Mouse (Mus musculus) CD4-positive helper T cell, adult 2 months (primary cell): Measurements from ENCODE around the gene Ppm1d.
A peak's percentile ranks its signal among the peaks of the same experiment; 100 is the strongest.

Experiments
- DNase-seq: peaks from one replicate; pipeline ENCODE4 v3.0.0-alpha.2; 2012; ENCODE audit warnings: low read depth, missing footprints, low spot score

Gene Ppm1d

DNA sequence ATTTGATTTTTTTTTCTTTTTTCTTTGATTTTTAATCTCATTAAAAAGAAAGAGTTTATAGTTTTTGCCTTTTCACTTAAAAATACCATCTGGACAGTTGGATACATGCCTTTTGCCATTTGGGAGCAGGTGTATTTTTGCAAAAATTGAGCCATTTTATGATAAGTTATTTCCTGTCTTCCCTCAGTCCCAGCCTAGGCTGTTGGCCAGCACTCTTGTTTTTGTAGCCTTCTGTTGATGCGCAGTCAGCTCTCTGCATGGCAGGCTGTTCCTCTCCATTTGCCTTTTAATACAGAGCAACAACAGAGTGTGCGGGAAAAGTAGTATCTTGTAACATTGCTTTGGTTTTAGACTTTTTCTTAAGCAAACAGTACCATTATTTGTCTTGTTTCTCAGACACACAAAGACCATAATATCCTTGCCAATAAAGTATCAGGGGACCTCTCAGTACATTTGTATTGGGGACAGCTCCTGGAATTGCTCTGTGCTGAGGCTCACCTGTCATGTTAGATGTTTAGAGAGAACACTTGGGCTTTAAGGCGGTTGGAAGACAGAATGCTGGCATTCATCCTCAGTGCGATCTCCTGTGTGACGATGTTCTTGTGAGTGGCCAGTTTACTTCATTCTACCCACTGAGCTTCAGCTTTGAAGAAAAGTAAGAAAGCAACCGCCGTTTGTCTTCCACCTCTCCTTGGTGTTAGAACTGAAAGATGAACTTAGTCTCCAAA lies 18.3 kb downstream of the Ppm1d start:
- DNase-seq: no peak

DNA sequence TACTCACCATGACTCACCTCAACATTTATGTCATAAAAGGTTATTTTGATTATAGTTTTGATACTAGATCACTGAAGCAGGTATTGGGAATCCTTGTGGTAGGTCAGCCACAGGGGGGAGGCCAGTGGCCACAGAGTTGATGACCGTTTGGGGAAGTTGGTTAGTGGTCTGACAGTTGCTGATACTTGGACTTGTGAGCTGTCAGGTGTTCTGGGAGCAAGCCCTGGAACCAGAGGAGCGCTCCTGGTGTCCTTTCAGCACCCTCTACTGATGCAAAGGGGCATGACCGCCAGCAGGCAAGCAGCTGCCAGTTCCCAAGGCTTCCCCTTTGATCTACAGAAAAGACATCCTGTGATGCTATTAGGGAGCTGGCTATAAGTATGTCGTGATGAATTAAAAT lies 23.7 kb downstream of the Ppm1d start:
- peak; percentile 30 for DNase-seq

DNA sequence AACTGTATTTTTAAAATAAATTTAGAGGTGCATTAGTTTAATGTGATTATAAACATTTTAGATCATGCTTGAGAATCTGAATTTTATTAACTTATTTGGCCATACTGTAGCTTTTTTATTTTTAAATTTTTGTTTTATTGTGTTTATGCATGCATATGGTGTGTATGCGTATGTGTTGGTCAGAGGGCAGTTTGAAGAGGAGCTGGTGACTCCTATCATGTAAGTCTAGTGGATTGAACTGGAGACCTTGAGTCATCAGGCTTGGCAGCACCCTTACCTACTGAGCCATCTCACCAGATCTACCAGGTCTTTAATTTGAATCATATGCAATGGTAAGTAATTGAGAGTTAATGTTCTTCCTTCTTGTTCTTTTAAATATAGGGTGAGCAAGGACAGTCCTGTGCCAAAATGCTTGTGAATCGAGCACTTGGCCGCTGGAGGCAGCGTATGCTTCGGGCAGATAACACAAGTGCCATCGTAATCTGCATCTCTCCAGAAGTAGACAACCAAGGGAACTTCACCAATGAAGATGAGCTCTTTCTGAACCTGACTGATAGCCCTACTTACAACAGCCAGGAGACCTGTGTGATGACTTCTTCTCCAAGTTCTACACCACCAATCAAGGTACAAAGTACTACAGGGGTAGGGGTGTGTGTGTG lies 28.3 kb downstream of the Ppm1d start:
- no peak for DNase-seq

DNA sequence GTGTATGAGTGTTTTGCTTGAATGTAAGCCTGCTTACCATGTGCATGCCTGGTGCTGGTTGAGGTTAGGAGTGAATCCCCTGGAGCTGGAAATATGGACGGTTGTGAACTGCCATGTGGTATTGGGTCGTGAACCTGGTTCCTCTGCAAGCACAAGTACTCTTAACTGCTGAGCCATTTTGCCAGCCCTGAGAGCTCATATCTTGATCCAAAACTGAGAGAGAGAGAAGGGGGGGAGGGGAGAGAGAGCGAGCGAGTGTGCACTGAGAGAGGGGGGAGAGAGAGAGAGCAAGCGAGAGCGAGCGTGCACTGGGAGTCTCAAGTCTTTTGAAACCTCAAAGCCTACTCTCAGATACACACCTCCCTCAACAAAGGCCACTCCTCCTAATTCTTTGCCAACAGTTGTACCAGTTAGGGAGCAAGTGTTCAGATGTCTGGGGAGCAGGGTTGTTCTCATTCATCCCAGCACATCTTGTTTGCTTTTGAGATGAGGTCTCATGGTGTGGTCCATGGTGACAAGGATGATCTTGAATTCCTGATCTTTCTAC lies 29.1 kb downstream of the Ppm1d start:
- no peak for DNase-seq

DNA sequence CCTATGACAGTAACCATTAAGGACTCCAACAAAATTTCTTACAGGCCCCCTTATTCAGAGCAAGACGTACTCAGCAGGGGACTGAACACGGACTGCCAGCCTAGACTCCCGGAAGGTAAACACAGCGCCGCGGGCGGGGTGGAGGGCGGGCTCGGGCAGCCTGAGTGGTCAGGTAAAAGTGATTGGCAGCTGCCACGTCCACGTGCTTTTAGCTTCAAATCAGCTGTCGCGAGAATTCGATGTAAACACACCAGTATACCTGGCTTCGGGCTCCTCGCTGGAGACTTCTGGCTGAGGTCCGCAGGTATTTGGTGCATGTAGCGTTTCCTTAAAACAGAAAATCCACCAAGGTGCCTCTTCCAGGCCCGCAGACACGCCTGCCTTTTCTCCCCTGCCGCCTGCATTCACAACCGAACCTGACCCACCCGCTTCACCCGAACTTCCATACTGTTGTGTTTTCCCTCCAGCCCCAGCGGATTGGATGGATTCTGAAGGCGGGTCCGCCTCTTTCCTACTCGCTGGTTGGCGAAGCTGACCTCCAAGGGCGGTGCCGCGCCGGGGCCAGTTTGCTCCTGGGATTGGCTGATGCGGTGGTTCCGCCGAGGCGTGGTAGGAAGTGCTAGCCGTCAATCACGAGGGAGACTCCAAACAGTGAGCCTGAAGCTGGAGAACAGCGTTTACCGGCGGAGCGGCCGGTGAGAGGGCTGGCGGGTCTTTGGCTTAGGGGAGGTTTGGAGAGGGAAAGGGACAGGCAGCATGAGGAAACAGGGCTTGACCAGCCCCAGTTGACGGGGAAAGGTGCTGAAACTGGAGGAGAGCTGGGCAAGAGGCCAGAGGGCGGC lies 41.7 kb downstream of the Ppm1d start, which contains the start of gene Bcas3:
TSS of gene Bcas3 (plus strand) at position 629 of the 842 bp plus-strand sequence.
- DNase-seq: peak; percentile 98

DNA sequence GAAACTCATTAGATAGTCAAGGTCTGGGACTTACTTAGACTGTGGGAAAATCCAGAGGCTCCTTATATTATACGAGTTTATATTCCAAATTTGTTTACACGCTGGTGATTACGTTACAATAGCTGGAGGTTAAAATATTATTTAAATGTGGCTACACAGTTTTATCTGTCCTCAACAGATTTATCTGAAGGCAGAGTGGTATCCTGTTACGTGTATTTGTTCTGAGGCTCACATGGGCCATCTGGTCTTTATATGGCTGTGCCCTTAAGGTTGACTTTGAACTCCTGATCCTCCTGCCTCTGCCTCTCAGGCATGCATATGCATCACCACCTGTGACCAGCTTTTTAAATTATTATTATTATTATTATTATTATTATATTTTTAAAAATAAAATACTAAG lies 42.8 kb downstream of the Ppm1d start:
- no peak for DNase-seq

DNA sequence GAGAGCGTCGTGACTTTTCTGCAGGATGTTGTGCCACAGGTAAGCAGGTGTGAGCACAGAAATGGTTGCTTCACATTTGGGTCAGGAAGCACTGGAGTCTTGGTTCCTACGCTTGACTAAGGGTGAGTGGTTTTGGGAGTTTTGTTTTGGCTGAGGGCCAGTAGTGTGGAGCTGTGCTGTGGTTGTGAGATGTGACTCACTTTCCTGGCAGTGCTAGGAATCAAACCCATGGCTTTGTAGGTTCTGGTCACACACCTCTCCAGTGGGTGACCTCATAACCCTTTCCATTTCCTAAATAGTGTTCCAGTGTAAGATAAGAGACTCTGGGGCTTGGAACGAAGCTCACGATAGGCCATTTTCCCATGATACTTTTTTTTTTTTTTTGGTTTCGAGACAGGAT lies 48.6 kb downstream of the Ppm1d start:
- DNase-seq: no peak

DNA sequence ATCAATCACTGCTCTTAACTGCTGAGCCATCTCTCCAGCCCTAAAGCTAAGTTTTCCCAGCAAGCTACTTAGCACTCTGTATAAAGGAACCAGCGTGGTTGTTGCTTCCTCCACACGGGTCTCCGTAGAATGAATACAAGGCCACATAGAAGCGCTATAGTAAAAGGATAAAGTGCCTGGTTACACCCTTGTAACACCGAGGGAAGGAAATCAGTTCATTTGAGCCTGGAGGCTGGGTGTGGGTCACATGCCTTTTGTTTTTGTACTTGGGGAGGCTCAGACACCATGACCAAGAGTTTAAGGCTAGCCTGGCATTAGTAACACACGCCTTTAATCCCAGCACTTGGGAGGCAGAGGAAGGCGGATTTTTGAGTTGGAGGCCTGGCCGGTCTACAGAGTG lies 50.6 kb downstream of the Ppm1d start:
- DNase-seq: no peak

DNA sequence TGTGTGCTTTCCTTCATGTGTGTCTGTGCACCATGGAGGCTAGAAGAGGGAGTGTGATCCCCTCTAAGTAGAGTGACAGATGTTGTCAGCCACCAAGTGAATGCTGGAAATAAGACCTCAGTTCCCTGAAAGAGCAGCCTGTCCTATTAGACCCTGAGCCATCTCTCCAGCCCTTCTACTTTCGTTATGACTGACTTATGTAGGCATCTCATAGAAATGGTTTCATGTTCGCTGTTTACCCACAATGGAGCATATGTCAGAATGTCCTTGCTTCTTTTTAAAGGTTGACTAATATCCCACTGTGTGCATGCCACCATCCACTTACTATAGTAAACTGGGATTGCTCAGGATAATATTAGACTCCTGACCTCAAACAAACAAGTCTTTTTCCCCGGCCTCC lies 55.1 kb downstream of the Ppm1d start:
- no peak for DNase-seq

DNA sequence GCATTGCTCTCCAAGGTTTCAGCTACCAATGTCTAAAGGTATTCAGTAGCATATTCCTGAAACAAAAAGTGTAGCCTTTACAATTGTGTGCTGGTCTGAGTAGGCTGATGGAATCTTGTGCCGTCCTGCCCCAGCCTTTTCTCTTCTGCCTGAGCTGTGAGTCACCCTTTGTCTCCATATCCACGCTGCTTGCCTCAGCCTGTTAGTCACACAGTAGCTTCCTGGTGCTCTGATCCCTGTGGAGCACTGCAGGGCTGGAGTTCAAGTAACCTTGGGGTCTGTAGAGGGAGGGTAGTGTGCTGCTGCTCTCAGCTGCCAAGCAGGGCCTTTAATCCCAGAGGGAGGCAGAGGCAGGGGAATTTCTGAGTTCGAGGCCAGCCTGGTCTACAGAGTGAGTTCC lies 56.8 kb downstream of the Ppm1d start:
- no peak for DNase-seq

DNA sequence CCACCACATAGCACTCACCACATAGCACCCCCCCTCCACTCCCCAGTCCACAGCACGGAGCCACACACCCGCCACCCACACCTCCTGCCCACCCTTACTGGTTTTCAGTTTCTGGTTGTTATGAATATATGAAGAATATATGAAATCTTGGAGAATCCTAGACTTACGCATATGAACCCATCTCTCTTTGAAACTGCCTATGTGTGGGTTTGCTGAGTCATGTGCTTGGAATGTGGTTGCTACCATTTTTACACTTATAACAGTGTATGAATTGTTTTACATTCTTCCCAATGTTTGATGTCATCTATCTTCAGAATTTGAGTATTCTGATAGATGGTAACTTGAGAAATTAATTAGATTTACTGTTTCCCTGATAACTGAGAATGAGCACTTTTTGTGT lies 68.0 kb downstream of the Ppm1d start:
- no peak for DNase-seq

DNA sequence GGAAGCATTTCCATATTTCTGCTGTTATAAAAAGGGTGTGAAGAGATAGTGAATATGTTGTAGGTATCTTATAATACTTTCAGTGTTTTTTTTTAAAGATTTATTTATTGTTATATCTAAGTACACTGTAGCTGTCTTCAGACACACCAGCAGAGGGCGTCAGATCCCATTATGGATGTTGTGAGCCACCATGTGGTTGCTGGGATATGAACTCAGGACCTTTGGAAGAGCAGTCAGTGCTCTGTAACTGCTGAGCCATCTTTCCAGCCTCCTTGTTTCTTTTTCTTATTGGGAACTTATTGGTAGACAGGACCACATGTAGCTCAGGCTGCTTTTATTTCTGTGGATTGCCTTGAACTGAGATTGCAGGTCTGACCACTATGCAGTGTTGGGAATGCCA lies 69.0 kb downstream of the Ppm1d start:
- no peak for DNase-seq

DNA sequence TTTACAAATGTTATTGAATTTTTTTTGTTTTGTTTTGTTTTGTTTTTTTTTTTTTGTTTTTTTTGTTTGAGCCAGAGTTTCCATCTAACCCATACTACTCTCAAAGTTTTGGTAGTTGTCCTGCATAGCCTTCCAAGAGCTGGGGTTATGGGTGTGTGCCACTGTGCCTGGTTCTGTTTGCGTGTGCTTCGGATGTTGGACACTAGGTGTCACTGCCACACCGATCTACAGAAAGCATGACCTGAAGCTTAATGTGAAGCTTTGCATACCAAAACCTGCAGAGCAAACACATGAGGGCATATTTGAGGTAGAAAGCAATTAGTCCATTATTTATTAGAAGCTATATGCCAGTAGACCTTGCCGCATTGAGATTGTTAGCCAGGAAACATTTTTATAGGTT lies 71.0 kb downstream of the Ppm1d start:
- peak; percentile 68 for DNase-seq

DNA sequence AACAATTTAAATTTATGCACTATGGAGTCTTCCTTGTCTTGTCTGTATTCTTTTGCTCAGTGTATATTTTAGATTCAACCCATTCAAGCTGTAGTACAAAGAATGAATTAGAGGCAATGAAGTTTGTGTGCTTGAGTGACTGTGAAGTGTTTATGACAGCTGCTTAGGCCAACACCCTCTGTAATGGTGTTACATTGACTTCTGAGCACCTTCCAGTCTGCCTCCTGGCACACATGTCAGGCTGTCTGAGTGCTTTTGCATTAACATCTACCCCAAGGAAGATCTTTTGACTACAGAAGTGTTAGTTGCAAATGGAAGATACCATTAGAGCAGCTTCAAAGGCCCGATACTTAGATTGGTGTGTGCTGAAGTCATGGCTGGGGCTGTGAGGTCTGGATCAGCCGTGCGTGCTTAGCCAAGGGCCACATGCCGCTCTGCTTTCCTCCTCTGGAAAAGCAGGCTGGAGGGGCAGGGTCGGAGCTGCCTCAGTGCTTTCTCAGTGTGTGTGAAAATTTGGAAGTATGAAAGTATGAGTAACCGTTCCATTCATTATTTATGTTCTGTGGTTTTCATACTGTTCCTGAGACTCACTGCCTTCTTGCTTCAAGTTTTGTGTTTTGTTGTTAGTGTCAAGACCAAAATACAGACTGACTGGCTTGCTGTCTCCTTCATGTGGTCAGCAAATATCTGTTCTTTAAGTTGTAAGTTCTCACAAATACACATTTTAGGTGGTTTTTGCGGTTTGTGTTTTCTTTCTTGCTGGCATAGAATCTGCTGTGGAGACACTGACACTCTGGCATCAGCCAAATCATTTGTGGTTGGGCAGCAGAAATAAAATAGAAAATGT lies 73.2 kb downstream of the Ppm1d start:
- no peak for DNase-seq

DNA sequence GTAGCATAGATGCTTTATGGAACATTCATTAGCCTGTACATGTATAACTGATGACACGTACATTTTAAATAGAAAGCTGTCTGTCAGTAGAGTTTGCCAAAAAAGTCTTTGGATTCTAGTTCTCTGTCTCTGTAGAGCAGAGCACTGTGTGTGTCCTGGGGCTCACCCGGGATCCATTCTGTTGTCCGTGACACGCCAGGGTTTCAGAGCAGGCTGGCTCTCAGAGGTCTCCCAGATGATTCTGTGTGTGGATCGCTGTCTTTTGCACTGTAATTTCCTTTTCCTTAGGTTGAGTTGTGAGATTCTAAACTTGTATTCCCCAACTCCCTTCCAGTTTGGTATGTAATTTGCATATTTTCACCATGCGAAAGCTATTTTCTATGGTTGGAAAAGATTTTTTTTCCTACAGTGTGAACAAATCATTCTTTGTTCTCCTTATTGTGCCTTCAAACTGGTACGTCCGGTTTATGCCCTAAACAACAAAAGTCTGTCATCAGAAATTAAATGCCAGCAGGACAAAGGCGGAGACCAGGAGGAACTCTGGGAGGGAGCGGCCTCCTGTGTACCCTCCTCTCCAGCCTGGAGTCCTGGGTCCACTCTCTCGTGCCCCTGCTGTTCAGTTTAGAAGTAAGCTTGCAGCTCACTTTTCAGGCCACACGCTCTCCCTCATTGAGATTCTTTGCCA lies 81.3 kb downstream of the Ppm1d start:
- no peak for DNase-seq

DNA sequence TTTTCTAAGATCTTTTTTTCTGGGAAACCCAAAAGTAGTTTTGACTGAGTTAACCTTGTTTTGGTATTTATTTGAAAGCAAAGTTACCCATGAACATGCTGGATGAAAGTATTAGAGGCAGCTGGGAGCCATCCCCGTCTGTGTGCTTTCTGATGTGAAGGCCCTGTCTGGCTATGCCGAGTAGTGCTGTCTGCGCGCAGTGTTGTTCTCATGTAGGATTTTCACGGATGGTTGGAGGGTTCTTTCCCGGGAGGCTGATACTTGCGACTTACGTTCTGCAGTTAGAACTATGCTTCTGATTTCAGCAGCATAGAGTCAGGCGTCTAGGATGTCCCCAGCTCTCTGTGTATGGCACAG lies 81.8 kb downstream of the Ppm1d start:
- DNase-seq: no peak

DNA sequence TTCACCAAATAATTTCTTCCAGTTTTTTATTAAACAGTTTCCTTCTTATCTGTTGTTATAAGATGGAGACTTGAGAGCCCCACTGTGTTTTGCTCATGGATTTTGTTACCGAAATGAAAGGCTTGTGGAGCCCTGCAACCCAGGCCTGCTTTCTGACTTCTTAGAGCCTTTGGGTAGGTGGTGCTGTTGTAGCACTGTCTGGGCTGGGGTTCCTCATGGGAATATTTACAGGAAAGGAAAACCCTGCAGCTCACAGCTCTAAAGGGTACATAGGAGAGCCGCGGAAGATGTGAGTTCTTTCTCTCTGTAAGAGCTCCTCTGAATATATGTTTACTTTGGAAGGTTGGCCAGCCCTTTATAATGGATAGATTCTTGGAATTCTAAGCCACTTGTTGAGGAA lies 82.9 kb downstream of the Ppm1d start:
- no peak for DNase-seq

DNA sequence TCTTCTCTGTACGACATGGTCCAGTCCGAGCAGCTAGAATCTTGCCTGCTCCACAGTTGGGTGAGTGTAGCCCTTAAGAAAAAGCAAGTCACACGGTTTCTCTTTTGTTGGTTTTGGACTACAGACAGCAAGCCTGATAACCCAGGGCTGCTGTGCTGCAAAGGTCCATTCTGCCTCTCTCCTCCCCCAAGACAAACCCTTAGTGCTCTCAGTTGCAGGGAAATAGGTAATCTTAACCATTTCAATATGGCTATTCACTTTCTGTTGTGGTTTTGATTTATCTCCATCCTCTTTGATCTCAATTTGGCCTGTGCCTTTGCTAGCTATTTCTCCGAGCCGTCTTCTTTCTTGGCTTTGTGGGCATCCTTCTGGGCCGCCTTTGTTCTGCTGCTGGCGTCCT lies 84.3 kb downstream of the Ppm1d start:
- DNase-seq: no peak
